Mouse (Mus musculus) R1 (cell line): ENCODE measurements at regions not wholly inside any gene's neighbourhood (a gene's known extent, or its start where the extent isn't known, plus 50 kb on each side); places are given as distances from the start of the nearest gene placed in this dataset.
"Not testable (repeated sequence)": the region's sequence is repeated elsewhere in the genome, so short reads cannot be mapped to it uniquely, and the experiment has no call there.

Source experiments
- DNase-seq: peaks from one replicate; pipeline ENCODE4 v3.0.0-alpha.2; 2018; ENCODE audit warnings: low read depth, low spot score

GRCm38 (mm10) chr6:112564119-112564518 is 74.4 kb upstream of the Oxtr start:
- DNase-seq: not testable (repeated sequence)

- not testable (repeated sequence) for DNase-seq
Measured at GRCm38 (mm10) chr6:112563659-112564058, 73.9 kb upstream of the Oxtr start.

- DNase-seq: no peak
Measured at GRCm38 (mm10) chr6:112562039-112562438, 72.3 kb upstream of the Oxtr start.

- DNase-seq: no peak
Measured at GRCm38 (mm10) chr6:112561568-112561967, 71.8 kb upstream of the Oxtr start.

- DNase-seq: peak; percentile 37
Measured at GRCm38 (mm10) chr6:112559549-112559948, 69.8 kb upstream of the Oxtr start.

- no peak for DNase-seq
Measured at GRCm38 (mm10) chr6:112557516-112557915, 67.8 kb upstream of the Oxtr start.

- no peak for DNase-seq
Measured at GRCm38 (mm10) chr6:112556401-112557165, 66.8 kb upstream of the Oxtr start.

- no peak for DNase-seq
Measured at GRCm38 (mm10) chr6:112554091-112554490, 64.3 kb upstream of the Oxtr start.

- DNase-seq: peak; percentile 32
Measured at GRCm38 (mm10) chr6:112553231-112553920, 63.6 kb upstream of the Oxtr start.

GRCm38 (mm10) chr6:112552560-112552959 is 62.8 kb upstream of the Oxtr start:
- peak; percentile 21 for DNase-seq

- DNase-seq: no peak
Measured at GRCm38 (mm10) chr6:112551298-112551697, 61.6 kb upstream of the Oxtr start.

- no peak for DNase-seq
Measured at GRCm38 (mm10) chr6:112547251-112547650, 57.5 kb upstream of the Oxtr start.

- DNase-seq: no peak
Measured at GRCm38 (mm10) chr6:112546033-112546432, 56.3 kb upstream of the Oxtr start.

- no peak for DNase-seq
Measured at GRCm38 (mm10) chr6:112544315-112544714, 54.6 kb upstream of the Oxtr start.

- no peak for DNase-seq
Measured at GRCm38 (mm10) chr6:112542692-112543091, 52.9 kb upstream of the Oxtr start.
